Mouse (Mus musculus) cerebellum, postnatal 4 days (tissue): ENCODE measurements at regions not wholly inside any gene's neighbourhood (a gene's known extent, or its start where the extent isn't known, plus 50 kb on each side); places are given as distances from the start of the nearest gene placed in this dataset.

Experiments
- DNase-seq, 2 experiments: peaks; one replicate each; pipeline ENCODE4 v3.0.0; 2022; ENCODE audit warnings: low spot score in 2 of 2, mixed read lengths in 1 of 2

DNA sequence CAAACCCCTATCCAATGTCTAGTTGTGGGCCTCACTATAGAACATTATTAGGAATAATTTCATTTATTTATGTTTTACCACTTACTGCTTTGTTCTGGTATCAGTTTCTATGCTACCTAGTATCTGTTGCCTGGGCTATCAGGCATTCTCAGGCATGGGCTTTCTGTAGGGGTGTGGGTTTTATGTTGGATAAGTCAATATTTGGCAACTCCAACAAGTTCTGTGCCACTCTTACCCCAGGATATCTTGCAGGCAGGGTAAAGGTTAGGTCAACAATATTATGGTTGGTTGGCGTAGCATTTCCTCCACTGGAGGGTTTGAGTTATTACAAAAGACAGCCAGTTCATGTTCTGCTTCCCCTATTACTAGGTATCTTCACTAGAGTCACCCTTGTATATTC, 65.8 kb downstream of the Smim10l1 start:
- DNase-seq = no peak

DNA sequence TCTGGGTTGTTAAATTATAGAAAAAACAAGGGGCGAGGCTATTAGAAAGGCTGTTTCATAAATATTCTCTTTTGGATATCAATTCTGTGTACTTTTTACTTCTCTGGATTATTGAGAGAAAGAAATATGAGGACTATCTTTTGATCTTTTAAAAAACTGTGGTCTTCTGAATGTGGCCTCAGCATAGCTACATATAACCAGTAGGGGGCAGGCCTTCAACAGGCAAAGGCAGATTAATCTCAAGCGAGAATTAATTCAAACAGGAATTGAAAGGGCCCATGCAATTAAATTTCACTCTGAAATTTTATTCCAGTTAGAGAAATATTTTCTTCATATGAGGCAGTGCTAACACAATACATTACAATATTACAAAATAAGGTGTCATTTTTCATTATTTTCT, 66.6 kb downstream of the Smim10l1 start:
- no peak for DNase-seq

DNA sequence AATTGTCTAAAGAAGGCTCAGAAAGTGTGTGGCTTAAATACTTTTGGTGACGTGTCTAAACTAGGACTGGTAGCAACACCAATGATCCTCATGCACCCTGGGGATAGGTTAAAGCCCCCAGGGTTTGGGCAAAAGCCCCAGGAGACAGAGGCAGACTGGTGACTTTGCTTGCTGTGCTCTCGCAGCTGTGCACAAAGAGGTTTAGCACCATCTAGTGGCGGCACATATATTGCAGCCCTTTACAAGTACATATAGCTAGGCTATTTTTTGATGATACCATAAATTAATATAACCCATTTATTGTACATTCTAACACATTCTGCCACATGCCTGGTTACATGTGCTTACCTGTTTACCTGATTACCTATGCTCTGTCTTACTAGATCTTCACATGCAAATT, 85.8 kb upstream of the 5530400C23Rik start:
- peak in 1 of 2 experiments; percentile 43 for DNase-seq
